Mouse (Mus musculus): ENCODE data around the gene Atp6v1f.

Gene Atp6v1f

DNA sequence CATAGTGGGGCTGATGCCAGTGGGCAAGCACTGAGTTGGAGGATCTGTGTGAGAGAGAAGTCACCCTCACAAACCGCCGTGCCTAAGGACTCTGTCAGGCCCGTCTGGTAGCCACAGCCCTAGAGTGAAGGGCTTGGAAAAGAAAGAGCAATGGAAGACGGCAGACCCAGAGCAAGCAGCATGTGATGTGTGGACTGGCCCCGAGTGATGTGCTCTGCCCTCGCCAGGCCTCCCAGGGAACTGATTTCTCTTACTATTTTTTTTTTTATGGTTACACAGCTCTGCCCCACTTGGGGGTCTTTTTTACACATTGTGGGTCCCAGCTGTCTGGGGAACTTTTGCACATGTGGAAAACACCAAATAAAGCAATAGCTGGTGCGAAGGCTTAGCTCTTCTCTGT, 6.0 kb upstream of the Atp6v1f start:
- DNase-seq (ENCODE audit: low spot score in 2 of 2), result no peak

DNA sequence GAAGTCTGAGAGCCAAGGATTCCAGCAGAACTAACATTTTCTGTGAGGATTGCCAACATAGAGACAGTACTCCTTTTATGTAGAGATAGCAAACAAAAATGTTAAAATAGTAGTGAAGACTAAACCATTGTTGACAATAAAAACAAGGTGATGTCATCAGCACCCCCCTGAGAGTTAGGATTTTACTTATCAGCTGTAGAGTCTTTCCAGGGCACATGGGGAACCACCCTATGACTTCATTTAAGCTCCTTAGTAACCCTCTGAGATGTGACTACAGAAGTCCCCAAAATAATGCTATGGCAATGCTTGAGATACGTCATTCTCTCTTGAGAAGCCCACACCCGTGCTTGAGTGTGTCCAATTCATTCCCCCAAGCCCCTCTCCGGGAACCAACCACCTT, 4.1 kb upstream of the Atp6v1f start:
- DNase-seq (ENCODE audit: low spot score in 2 of 2), result no peak

DNA sequence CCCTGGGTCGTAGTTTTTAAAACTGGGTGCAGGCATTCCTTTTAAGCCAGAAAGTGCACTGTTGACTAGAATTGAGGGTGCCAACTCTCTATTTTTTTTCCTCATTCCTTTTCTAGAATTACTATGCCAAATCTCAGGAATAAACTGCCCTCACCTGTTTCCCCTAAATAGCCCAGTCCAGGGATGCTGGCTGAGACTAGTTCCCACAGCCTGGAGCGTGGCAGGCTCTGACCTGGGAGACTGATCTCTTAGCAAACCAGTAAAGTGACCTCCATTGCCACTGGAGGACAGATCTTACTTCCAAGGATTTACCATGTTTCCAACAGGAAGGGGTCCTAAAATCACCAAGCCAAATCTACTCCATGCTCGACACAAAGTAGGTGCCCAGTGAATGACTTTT, 1.3 kb downstream of the Atp6v1f start:
- DNase-seq (ENCODE audit: low spot score in 2 of 2), result no peak

DNA sequence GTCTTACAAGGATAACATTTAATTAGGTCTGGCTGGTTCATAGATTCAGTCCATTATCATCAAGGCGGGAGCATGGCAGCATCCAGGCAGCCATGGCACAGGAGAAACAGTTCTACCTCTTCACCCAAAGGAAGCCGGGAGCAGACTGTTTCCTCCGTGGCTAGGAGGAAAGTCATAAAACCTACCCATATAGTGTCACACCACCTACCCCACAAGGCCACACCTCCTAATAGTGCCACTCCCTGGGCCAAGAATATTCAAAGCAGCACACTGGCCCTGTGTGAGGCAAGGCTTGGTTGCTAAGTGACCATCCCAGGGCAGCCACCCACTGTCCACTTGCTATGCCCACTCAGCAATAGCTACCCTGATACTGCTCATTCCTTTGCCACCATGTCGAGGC, 3.6 kb downstream of the Atp6v1f start, which contains the start of gene Atp6v1fnb:
Gene Atp6v1fnb (plus strand): TSS at position 301 of the 400 bp plus-strand sequence.
- DNase-seq (ENCODE audit: low spot score in 2 of 2), result no peak

DNA sequence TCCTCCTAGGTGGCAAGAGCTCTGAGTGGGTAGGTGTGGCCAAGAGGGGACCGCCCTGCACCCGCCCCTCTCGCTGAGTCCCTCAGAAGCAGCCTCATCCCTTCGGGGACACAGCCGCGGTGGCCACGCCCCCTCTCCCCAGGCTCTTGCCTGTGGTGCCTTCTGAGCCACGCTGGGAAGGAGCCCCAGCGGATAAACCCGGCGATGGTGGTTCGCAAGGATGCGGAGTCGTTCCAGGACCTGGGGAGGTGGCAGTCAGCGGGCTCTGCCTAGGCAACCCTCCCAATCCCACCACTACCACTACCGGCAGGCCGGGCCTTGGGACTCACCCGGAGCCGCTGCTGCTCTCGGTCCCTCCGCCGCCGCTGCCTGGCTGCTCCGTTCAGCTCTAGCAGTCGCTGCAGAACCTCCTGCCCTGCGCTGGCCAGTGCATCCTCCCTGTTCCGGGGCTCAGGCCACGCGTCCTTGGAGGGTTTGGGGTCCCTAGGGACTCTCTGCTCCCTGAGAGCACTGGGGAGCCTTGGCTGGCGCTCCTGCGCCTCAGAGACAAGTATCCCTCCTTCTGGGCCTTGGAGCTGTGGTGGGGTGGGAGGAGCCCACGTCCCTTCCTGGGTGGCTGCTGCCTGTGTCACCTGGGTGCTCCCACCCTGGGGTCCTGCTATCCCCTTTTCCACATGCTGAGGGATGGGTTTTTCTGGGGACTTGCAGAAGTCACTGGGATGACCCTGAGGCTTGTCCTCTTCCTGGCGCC, 6.6 kb downstream of the Atp6v1f start:
- DNase-seq (ENCODE audit: low spot score in 2 of 2), result peak; percentile 73 to 75

DNA sequence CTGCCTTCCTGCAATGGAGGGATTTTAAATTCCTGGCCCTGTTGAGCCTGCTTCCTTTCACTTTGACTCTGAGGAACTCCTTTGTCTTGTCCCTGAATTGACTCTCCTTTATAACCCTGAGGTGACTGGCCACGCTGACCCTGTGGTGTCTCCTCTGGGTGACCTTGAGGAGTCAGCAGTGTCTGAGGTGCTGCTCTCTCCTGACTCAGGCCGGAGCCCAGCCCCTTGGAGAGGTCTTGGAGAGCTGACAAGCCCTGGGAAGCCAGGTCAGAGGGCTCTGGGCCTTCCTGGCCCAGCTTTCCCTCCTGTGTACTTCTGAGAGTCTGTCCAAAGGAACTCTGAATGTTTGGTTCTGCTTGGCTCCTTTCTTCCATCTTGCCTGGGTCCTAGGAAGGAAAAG, 7.2 kb downstream of the Atp6v1f start:
- no peak for DNase-seq (ENCODE audit: low spot score in 2 of 2)

DNA sequence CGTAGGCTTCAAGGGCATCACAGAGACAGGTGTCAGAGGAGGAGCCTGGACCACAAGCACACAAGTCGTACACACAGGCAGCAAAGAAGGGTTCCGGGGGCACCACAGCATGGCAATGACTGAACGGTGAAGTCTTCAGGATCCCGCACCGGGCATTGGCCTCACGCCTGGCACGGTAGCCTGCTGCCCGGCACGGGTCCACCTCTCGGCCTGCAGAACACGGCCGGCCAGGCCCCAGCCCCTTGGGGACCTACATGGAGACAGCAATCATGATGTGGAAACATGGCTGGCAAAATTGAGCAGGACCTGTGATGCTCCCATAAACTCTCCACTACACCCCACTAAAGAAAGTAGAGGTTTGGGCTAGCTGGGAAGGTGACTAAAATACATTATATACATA, 15.2 kb downstream of the Atp6v1f start:
- DNase-seq (ENCODE audit: low spot score in 2 of 2), result no peak

DNA sequence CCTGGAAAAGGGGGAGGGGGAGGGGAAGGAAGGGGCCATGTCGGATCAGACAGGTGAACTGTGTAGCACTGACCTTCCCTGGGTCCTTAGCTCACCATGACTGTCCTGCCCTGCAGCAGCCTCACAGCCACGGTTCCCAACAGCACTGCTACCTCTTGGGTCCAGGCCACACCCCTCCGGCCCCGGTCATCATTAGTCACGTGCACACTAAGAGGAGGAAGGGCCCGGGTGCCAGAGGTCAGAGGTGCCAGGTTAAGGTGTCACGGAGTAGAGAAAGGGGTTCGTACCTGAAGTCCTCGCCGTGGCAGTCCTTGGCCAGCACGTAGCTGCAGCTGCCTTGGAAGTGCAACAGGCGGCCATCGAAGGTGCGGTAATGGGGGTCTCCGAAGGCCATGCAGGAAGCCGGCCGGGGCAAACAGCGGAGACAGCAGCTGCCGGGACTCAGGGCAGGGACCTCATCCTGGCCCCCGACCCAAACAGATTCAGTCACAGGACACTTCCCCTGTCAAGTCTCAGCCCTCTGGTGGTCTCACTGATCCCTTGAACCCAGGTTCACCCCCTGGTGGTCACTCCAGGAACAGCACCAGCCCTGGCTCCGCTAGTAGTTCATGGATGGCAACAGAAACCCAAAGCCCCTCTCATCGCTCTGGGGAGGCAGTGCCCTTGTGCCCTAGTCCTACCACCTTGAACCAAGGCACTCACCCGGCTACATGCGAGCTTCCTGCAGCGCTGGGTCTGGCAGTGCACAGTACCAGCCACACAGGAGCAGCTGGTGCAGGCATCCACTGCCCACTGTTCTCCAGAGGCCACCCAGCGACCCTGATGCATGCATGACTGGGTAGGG, 17.4 kb downstream of the Atp6v1f start:
- peak in 1 of 2 experiments; percentile 59 for DNase-seq (ENCODE audit: low spot score in 2 of 2)

DNA sequence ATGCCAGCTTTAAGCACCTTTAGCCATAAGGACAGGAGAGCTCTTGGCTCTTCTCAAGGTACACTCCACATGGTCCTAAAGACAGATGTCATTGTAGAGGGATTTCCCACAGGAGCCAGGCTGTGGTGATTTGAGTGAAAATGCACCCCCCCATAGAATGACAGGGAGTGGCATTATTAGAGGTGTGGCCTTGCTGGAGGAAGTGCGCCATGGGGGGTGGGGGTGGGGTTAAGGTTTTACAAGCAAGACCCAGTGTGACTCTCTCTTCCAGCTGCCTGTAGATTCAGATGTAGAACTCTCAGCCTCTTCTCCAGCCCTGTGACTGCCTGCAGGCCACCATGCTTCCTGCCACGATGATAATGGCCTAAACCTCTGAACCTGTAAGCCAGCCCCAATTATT, 18.4 kb downstream of the Atp6v1f start:
- DNase-seq (ENCODE audit: low spot score in 2 of 2), result no peak

DNA sequence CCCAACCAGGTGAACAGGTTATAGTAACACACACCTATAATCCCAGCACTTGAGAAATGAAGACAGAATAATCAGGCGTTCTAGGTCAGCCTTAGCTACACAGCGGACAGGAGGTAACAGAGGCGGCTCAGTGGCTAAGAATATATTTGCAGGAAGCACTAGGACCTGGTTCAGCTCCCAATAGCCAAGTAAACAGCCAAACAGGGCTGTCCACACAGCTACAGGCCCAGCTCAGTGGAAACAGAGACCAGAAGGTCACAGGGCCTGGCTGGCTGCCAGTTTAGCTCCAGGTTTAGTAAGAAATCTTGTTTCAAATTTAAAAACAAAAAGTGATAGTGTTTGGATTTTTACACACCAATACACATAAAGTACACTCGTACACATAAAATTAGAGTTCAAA, 26.6 kb downstream of the Atp6v1f start:
- DNase-seq (ENCODE audit: low spot score in 2 of 2), result no peak

DNA sequence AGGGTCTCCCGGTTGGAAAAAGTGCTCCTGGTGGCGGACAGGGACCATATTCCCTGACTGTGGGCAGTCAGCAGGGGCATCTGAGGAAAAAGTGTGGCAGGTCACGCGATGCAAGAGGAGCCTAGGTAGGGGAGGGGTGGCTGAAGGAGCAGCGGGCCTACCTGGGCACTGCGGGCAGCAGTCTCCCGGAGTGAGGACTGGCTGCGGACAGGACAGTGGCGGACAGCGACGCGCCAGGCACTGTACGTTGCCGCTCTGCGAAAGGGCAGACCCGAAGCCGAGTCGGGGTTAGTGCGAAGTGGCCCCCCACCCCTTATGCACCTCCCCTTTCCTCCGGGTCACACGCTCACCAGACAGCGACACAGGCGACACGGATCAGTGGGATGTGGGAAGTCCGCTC, 28.8 kb downstream of the Atp6v1f start:
- no peak for DNase-seq (ENCODE audit: low spot score in 2 of 2)

DNA sequence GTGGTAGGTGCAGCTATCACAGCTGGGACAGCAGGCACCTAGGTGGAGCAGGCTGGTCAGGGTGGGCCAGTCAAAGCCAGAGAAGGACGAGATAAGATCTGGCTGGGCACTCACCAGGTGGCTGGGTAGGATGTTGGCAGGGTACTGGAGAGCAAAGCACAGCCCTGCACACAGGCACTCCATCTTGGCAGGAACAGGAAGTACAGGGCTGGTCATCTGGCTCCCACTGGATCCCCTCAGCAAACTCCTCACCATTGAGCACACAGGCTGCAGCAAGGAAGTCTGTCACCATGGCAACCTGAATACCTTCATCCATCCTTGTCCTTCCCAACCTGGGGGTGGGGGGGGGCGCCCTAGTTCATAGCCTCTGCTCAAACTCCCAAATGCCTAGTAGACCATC, 30.3 kb downstream of the Atp6v1f start:
- no peak for DNase-seq (ENCODE audit: low spot score in 2 of 2)

DNA sequence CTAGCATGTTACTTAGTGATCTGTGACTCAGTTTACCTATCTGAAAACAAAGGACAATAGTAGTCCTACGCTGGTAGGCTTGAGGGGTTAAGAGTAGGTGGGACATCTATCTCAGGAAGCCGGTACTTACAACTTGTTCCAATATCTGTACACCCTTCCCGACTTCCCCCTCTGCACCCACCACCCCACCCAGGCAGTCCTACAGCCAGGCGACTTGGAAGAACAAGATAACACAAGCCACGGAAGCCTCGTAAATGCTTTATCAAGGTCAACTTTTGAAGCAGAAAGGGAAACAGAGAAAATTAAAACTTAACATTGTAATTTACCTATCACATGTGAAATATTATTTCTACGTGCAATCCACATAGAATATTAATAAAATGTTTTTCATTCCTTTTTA, 32.7 kb downstream of the Atp6v1f start:
- DNase-seq (ENCODE audit: low spot score in 2 of 2), result no peak

DNA sequence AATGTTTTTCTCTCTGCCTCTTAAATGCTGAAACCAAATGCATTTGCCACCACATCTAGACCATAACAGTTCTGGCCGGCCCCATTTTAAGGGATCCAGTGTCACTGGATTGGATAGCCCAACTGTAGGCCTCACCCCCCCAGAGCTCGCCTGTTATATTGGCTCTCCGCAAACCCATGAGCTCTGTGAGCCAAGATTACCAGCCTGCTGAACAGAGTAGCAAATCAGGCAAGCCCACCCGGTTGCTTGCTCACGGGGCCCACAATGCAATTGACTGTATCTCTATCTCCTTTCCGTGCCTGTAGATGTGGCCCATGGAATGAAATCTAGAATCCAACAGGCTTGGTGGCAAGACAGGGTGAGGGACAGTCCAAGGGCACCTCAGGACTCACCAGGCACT, 33.3 kb downstream of the Atp6v1f start:
- DNase-seq (ENCODE audit: low spot score in 2 of 2), result no peak

DNA sequence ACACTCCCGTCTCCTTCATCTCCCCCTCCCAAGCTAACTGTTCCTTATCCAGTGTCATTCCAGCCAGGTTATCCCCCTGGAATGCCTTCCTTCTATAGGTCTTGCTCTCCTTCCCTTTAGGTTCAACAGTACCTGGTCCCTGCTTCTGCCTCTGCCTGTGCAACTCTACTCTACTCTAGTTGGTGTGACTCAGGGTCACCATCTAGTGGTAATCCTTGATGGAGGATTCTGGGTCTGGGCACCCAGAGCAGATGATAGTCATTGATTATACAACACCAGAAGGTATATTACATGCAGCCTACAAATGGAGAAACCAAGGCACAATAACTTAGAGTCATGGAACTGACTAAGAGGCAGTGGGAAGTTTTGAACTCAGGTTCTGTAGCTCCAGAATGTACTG, 34.1 kb downstream of the Atp6v1f start:
- DNase-seq (ENCODE audit: low spot score in 2 of 2), result no peak

DNA sequence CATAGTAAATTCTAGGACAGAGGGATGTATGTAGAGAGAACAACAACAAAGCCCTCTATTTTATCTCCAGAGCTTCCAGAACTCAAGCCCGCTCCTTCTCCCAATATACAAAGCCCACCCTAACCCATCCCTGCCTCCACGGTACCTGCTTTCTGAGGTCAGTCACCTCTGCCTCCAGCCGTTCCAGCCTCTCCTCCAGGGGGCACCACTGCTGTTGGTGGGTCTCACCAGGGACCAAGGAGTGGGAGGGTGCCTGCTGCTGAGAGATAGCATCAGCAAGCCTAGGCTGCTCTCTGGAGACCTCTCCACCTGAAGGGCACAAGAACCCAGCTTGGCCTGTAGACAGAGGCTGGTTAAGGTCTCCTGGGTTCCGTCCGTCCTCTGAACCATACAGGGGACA, 38.0 kb downstream of the Atp6v1f start:
- DNase-seq (ENCODE audit: low spot score in 2 of 2), result no peak

DNA sequence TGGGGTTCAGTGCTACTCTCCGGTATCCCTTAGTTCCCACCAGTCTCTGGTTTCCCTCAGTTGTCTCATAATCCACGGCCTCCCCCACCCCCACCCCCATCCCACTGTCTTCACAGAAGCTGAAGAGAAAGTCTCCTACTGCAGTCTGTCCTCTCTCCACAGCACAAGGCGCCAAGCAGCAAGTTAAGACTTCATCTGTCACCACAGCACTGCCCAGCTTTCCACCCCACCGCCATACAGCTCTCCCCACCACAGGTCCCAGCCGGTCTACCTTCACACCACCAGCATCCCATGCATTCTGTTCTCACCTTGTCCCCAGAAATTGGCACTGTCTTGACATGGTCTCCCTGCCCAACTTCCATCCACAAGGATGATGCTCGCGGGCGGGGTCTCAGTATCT, 39.3 kb downstream of the Atp6v1f start:
- DNase-seq (ENCODE audit: low spot score in 2 of 2), result no peak

DNA sequence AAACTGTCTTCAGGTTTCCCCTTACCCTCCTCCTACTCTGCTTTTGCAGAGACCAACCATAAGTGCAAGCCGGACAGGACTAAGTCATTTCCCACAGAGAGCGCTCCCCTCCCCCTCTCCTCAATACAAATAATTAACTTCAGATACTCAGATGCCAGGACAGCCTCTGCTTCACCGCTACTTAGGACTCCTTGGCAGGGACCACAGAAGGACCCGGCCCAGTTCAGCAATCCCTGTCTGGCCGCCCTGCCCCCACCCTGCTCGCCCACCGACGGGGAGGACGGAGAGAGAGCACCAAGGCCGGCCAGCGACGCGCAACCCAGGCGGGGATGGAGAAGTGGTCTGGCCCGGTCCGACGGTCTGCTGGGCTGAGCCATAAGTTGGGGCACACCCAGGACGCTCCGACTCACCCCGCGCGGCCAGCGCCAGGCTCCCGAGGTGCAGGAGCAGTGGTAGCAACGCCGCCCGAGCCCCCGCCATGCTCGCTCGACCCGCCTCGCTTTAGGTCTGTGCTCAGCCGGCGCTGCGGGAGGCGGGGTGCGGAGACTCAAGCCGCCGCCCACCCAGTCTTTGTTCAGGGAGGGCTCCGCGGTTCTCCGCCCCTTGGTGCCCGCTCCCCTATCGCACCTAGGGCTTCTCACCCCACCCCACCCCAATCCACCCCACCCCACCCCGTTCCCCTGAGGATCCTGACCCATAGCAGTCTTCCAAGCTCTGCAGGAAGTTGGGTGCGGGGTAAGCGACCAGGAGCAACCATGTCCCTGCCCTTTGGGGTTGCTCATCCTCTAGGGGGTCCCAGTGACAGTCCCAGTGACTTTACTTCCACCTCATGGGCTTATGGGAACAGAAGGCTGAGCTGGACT, 40.2 kb downstream of the Atp6v1f start, which contains the start of gene Kcp:
Gene Kcp (minus strand): TSS at position 506 of the 863 bp plus-strand sequence.
- DNase-seq (ENCODE audit: low spot score in 2 of 2), result no peak

DNA sequence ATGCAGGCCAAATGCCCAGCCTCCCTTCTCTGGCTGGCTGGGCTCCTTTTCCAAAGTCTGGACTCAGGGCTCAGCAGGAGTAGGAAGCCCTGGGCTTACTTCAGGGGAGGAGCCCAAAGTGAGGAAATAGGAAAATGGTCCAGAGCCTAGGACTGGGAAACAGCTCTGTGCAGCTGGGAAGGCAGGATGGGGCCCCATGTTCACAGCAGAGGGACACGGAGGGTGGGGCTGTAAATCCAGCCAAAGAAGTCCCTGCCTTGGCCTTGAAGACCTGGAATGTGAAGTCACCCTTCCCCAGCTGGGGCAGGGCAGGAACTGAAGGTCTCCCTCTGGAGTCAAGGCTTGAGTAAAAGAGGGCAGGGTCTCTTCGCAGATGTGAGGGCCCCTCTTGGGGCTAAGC, 41.6 kb downstream of the Atp6v1f start:
- no peak for DNase-seq (ENCODE audit: low spot score in 2 of 2)

DNA sequence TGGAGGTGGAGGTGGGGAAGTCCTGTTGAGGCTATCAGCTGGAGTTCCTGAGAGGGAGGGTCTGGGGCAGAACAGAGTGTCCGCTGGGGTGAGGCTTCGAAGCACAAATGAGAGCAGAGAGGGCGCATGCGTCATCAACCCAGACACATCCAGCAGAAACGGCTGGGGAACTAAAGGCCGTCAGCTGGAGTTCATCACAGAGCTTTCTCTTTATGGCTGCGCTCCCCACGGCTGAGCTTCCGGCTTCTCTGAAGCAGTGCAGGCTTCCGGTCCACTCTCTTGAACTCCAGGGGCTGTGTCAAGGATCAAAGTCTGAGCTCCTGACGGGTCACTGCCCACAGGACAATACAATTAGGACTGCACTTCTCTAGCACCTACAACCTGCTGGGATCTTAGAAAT, 45.8 kb downstream of the Atp6v1f start:
- DNase-seq (ENCODE audit: low spot score in 2 of 2), result no peak

DNA sequence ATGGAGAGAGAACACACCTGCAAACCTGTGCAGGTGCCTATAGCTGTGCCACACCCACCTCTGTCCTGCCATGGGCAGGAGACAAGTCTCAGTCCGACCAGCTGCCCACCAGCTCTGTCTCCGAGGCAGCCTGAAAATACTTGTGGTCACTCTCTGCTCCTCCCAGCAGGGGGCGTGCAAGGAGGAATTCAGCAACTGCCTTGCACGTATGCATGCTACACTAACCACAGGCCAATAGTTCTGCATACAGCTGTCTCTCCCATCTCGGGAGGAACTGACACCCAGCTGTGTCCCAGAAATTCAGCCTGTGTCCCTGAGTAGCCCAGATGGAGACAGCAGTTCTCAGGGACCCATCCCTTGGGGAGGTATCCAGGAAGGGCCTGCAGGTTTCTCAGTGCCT, 49.6 kb downstream of the Atp6v1f start:
- peak in 1 of 2 experiments; percentile 62 for DNase-seq (ENCODE audit: low spot score in 2 of 2)
